Mouse (Mus musculus) forebrain, embryonic 13.5 days (tissue): ENCODE data around the gene Ccdc189. TPM values are rescaled to one million over a fixed set of nuclear protein-coding genes. Genes with fewer than 3 reads are reported as not detected.
"Not testable (repeated sequence)": the region's sequence is repeated elsewhere in the genome, so short reads cannot be mapped to it uniquely, and the experiment has no call there.

Experiments used
- ATAC-seq: fragments of 200-750 bp; cut with Nextera tagmentation; 2 replicates; pipeline ENCODE4 v1.8.0; 2017
- H3K27ac ChIP-seq: fragments of 300-500 bp; sonication (generic); 2 replicates; pipeline ENCODE4 v1.5.1; 2015; ENCODE audit warnings: inconsistent platforms, mild to moderate bottlenecking, moderate library complexity
- H3K27me3 ChIP-seq: fragments of 300-500 bp; sonication (generic); 2 replicates; pipeline ENCODE4 v1.6.1; 2015; ENCODE audit warnings: mild to moderate bottlenecking, inconsistent platforms
- H3K36me3 ChIP-seq: fragments of 300-500 bp; sonication (generic); 2 replicates; pipeline ENCODE4 v1.6.1; 2015; ENCODE audit warnings: mild to moderate bottlenecking, inconsistent platforms; ENCODE audit not compliant: poor library complexity, severe bottlenecking
- H3K4me1 ChIP-seq: fragments of 300-500 bp; sonication (generic); 2 replicates; pipeline ENCODE4 v1.6.1; 2015; ENCODE audit warnings: inconsistent platforms
- H3K4me2 ChIP-seq: fragments of 300-500 bp; sonication (generic); 2 replicates; pipeline ENCODE4 v1.6.1; 2015; ENCODE audit warnings: inconsistent platforms, mild to moderate bottlenecking, moderate library complexity
- H3K4me3 ChIP-seq: fragments of 300-500 bp; sonication (generic); 2 replicates; pipeline ENCODE4 v1.5.1; 2015; ENCODE audit warnings: mild to moderate bottlenecking, inconsistent platforms
- H3K9ac ChIP-seq: fragments of 300-500 bp; sonication (generic); 2 replicates; pipeline ENCODE4 v1.6.1; 2015; ENCODE audit warnings: mild to moderate bottlenecking, inconsistent platforms
- H3K9me3 ChIP-seq: fragments of 300-500 bp; sonication (generic); replicated peaks from 2 replicates; pipeline ENCODE4 v1.6.1; 2016; ENCODE audit warnings: inconsistent platforms
- WGBS: fragments of 180-500 bp; shearing (Covaris S2); methylation state at CpG from one replicate; pipeline ENCODE4 v1.1.7; 2015; 5-methylcytosine and 5-hydroxymethylcytosine counted together
- polyA plus RNA-seq: library from polyadenylated mRNA; unstranded; fragments of >200 nt; fragmentation: Nextera tagmentation; extraction: Ambion mirVana; gene quantifications from 2 replicates; pipeline ENCODE4 v1.2.1, GENCODE M21; 2015

Gene Ccdc189
- polyA plus RNA-seq: 13.8 and 15.6 TPM in 2 replicates

DNA sequence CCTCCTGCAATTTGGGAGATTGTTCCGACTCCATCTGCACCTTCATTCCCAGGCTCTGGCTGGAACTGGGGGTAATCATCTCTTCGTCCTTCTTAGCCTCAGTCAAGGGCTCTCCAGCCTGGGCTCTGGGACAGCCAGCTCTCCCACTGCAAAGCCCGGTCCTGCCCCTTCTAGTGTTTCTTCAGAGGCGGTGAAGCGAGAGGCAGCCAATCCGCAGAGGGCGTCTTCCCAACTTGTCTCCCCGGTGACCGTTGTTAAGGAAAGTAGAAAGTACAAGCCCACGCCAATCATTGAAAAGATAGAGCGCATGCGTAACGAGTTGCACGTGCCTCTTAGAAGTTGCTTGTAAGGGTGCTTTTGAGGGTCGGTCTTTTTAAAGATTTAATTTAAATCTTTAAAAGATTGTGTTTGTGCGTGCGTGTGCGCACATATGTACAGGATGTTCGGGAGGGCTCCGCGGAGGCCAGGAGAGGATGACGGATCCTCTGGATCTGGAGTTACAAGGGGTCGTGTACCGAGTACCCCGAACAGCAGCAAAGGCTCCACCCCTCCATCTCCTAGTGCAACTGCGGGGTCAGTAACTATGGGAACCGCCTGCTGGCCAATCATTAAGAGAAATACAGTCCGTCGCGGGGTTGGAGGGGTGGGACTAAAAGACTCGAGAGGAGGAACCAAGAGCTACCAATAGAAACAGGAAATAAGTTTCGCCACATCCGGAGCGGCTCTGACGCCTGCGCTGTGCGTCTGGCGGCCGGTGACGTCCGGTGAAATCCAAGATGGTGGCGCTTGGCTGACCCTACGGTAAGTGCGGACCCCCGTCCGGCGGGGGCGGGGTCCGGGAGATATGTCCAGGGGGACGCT, at the start of gene Ccdc189, which contains the start of gene Rnf40:
TSS of gene Ccdc189 (minus strand) at position 585 of the 861 bp plus-strand sequence.
TSS of gene Rnf40 (plus strand) at position 757 of the 861 bp plus-strand sequence.
- H3K36me3 ChIP-seq: peaks cover 63% of the 10 kb centered on the region
- H3K9ac ChIP-seq: peak within 1 kb of the TSS; percentile 86
- H3K4me1 ChIP-seq: peaks cover 21% of the 10 kb centered on the region
- WGBS: under 1% methylated on average over 50 of the region's 50 CpGs
- peak within 1 kb of the TSS; percentile 82 for H3K4me2 ChIP-seq
- peak within 1 kb of the TSS; percentile 91 for H3K4me3 ChIP-seq
- H3K9me3 ChIP-seq: no peaks in the 10 kb centered on the region
- H3K27me3 ChIP-seq: no peaks in the 10 kb centered on the region
- ATAC-seq: peak; percentile 98
- H3K27ac ChIP-seq: peak within 1 kb of the TSS; percentile 81

- under 1% methylated on average over 27 of the region's 27 CpGs for WGBS
- H3K4me1 ChIP-seq: peaks cover 12% of the 10 kb centered on the region
- ATAC-seq: peak; percentile 68
- no peak overlapping the region for H3K27ac ChIP-seq
- H3K9ac ChIP-seq: peak overlapping the region; percentile 74
- no peaks in the 10 kb centered on the region for H3K9me3 ChIP-seq
- peak overlapping the region; percentile 82 for H3K4me2 ChIP-seq
- H3K27me3 ChIP-seq: 0 out of 2 replicates have a peak, but pooled peaks cover 4% of the 10 kb centered on the region
- H3K36me3 ChIP-seq: no peaks in the 10 kb centered on the region
- H3K4me3 ChIP-seq: peak overlapping the region; percentile 57
Measured at GRCm38 (mm10) chr7:127636963-127637362, 48.6 kb upstream of the Ccdc189 start.

GRCm38 (mm10) chr7:127631416-127631815, 43.0 kb upstream of the Ccdc189 start:
- no peak overlapping the region for H3K4me3 ChIP-seq
- ATAC-seq: no peak

DNA sequence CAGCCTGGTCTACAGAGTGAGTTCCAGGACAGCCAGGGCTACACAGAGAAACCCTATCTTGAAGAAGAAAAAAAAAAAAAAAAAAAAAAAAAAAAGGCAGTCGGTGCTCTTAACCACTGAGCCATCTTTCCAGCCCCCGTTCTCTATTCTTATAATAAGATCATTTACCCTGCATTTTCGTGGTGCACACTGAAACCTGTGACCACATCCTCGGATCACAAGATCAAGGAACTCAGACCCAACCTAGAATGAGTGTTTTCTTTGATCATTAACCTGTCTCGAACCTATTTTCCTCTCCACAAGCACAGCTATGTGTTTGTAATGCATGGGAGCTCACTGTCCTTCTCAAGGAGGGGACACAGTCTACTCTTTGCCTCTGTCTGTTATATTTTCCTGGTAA, 40.3 kb upstream of the Ccdc189 start:
- Histone ChIP-seq H3K9ac (no peak overlapping the region), H3K4me3 (no peak overlapping the region), H3K27ac (no peak overlapping the region), H3K4me2 (no peak overlapping the region), H3K9me3 (no peaks in the 10 kb centered on the region), H3K36me3 (no peaks in the 10 kb centered on the region), H3K4me1 (no peaks in the 10 kb centered on the region), H3K27me3 (no peaks in the 10 kb centered on the region)
- ATAC-seq: no peak
- 85% methylated on average over 5 of the region's 5 CpGs for WGBS

More at GRCm38 (mm10) chr7:127631416-127631815, 43.0 kb upstream of the Ccdc189 start:
- no peak overlapping the region for H3K27ac ChIP-seq
- no peak overlapping the region for H3K9ac ChIP-seq
- no peaks in the 10 kb centered on the region for H3K36me3 ChIP-seq
- 0 out of 2 replicates have a peak, but pooled peaks cover 4% of the 10 kb centered on the region for H3K27me3 ChIP-seq
- H3K9me3 ChIP-seq: no peaks in the 10 kb centered on the region
- 54% methylated on average over 4 of the region's 4 CpGs for WGBS
- no peak overlapping the region for H3K4me2 ChIP-seq
- 0 out of 2 replicates have a peak, but pooled peaks cover 1% of the 10 kb centered on the region for H3K4me1 ChIP-seq

GRCm38 (mm10) chr7:127626471-127626870, 38.1 kb upstream of the Ccdc189 start:
- ATAC-seq: no peak
- H3K4me3 ChIP-seq: no peak overlapping the region
- 95% methylated on average over 4 of the region's 4 CpGs for WGBS

DNA sequence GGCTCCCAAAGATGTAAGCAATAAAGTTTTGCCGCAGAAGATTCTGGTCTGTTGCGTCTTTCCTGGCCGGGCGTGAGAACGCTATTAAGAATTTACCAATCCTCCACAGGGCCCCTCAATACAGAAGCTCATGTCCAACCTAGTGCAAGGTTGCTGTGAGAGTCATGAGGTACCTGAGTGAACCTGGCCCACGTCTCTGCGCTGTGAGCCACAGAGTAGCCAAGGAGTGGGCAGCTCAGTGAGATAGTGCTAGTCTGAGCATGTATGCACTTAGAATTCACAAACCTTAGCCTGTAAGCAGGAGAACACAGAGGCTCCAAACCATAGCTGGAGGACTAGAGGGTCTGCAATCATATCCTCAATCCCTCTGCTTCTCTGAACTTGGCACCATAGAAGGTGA, 37.6 kb upstream of the Ccdc189 start:
- no peak overlapping the region for H3K9ac ChIP-seq

More at GRCm38 (mm10) chr7:127626471-127626870, 38.1 kb upstream of the Ccdc189 start:
- no peaks in the 10 kb centered on the region for H3K4me1 ChIP-seq
- H3K36me3 ChIP-seq: no peaks in the 10 kb centered on the region
- no peak overlapping the region for H3K27ac ChIP-seq
- no peak overlapping the region for H3K4me2 ChIP-seq
- H3K9me3 ChIP-seq: no peaks in the 10 kb centered on the region
- H3K27me3 ChIP-seq: no peaks in the 10 kb centered on the region
- H3K9ac ChIP-seq: no peak overlapping the region

DNA sequence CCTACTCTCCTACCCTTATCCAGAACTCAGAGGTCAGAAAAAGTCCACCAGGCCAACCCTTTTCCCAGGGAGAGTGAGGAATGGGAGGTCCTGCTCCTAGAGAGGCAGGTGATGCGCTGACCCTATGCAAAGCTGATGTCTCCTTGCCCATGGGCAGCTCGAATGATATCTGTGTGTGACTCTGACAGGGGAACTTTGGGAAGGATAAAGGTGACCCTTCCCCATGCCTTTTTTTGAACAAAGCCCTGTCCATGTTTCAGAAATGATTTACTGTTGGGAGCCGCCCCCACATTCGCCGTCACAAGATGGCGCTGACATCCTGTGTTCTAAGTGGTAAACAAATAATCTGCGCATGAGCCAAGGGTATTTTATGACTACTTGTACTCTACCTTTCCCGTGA, 30.0 kb upstream of the Ccdc189 start:
- not testable (repeated sequence) for H3K9ac ChIP-seq, H3K4me2 ChIP-seq, H3K9me3 ChIP-seq, H3K27me3 ChIP-seq, H3K36me3 ChIP-seq, ATAC-seq, H3K4me3 ChIP-seq
- Histone ChIP-seq H3K4me1 (peaks cover 33% of the 10 kb centered on the region), H3K27ac (peak overlapping the region; percentile 60; the same call in 1 of the 2 replicates)
- 86% methylated on average over 7 of the region's 8 CpGs for WGBS

More for the DNA sequence above, 37.6 kb upstream of the Ccdc189 start:
- Histone ChIP-seq H3K9me3 (no peaks in the 10 kb centered on the region), H3K27ac (no peak overlapping the region), H3K4me2 (no peak overlapping the region), H3K4me3 (no peak overlapping the region), H3K27me3 (no peaks in the 10 kb centered on the region), H3K4me1 (no peaks in the 10 kb centered on the region), H3K36me3 (no peaks in the 10 kb centered on the region)
- 99% methylated on average over 7 of the region's 7 CpGs for WGBS
- ATAC-seq: no peak

DNA sequence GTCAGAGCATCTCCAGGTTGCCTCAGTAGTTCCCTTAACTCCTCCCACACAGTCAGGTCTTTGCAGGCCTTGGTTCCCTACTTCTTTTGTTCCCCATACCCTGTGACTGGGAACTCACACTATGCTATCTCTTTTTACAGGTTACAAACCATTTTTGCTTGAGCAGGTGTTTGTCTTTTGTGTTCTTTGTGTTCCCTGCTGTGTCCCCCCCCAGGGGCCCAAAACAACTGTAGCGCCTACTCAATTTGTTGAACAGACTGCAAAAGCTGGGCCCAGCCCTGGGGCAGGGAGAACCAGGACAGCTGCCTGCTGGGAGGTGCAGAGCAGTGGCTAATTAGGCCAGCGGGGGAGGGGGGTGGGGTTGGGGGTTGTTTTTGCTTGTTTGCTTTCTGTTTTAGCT, 29.6 kb upstream of the Ccdc189 start:
- no peak overlapping the region for H3K4me3 ChIP-seq
- peak overlapping the region; percentile 60 for H3K27ac ChIP-seq
- no peaks in the 10 kb centered on the region for H3K9me3 ChIP-seq
- no peak overlapping the region for H3K9ac ChIP-seq
- no peaks in the 10 kb centered on the region for H3K27me3 ChIP-seq
- H3K36me3 ChIP-seq: no peaks in the 10 kb centered on the region
- 21% methylated on average over 2 of the region's 2 CpGs for WGBS
- peaks cover 35% of the 10 kb centered on the region for H3K4me1 ChIP-seq
- H3K4me2 ChIP-seq: no peak overlapping the region
- no peak for ATAC-seq

DNA sequence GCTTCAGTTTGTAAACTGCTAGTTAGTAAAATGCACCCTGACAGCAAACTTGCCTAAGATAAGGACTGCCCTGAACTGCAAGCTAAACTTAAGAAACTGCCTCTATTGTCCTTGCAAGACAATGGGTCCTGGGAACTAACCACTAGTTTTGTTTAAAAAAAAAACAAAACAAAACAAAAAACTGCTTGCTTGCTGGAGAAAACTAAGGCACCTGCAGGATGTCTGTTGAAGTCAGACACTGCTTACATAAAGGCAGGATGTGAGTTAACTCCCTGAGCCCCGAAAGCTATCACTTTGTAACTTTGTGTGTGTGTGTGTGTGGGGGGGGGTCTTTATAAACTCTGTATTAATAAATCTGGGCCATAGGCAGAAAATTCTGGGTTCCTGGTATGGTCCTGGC, 28.5 kb upstream of the Ccdc189 start:
- peaks cover 35% of the 10 kb centered on the region for H3K4me1 ChIP-seq
- H3K27me3 ChIP-seq: no peaks in the 10 kb centered on the region
- no peak for ATAC-seq
- H3K4me2 ChIP-seq: no peak overlapping the region
- 92% methylated on average over 1 of the region's 1 CpGs for WGBS
- peaks cover 10% of the 10 kb centered on the region for H3K36me3 ChIP-seq
- H3K9me3 ChIP-seq: no peaks in the 10 kb centered on the region
- no peak overlapping the region for H3K9ac ChIP-seq
- no peak overlapping the region for H3K27ac ChIP-seq
- no peak overlapping the region for H3K4me3 ChIP-seq

DNA sequence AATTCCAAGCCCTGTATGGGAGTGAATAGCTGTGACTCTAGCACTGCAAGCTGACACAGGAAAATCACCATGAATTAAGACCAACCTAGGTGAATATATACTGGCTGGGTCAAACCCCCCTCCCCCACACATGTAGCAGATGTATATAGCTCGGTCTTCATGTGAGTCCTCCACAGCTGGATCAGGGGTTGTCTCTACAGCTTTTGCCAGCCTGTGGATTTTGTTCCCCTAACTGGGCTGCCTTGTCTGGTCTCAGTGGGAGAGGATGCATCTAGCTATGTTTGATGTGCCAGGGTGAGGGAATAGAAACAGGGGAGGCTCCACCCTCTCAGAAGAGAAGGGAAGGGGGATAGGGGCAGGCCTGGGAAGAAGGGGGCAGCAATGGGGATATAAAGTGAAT, 27.9 kb upstream of the Ccdc189 start:
- 70% methylated on average over 1 of the region's 1 CpGs for WGBS
- Histone ChIP-seq H3K9ac (0 out of 2 replicates have a peak overlapping the region, but pooled peaks have one; percentile 26), H3K4me2 (peak overlapping the region; percentile 92), H3K4me1 (peaks cover 35% of the 10 kb centered on the region), H3K27ac (no peak overlapping the region), H3K9me3 (no peaks in the 10 kb centered on the region), H3K36me3 (peaks cover 15% of the 10 kb centered on the region), H3K27me3 (no peaks in the 10 kb centered on the region), H3K4me3 (peak overlapping the region; percentile 100; the same call in 1 of the 2 replicates)
- ATAC-seq: no peak

GRCm38 (mm10) chr7:127614891-127615843, 26.8 kb upstream of the Ccdc189 start, which contains the start of gene Zfp629:
TSS of gene Zfp629 (minus strand) at chr7:127615797.
- under 1% methylated on average over 42 of the region's 50 CpGs for WGBS
- Histone ChIP-seq H3K27me3 (no peaks in the 10 kb centered on the region), H3K9me3 (no peaks in the 10 kb centered on the region), H3K4me1 (peaks cover 35% of the 10 kb centered on the region), H3K4me2 (peak within 1 kb of the TSS; percentile 92), H3K9ac (peak within 1 kb of the TSS; percentile 96), H3K4me3 (peak within 1 kb of the TSS; percentile 100), H3K36me3 (peaks cover 27% of the 10 kb centered on the region), H3K27ac (peak within 1 kb of the TSS; percentile 79)
- peak; percentile 92 for ATAC-seq
